Mouse (Mus musculus): ENCODE results near the gene Col28a1.

DNA sequence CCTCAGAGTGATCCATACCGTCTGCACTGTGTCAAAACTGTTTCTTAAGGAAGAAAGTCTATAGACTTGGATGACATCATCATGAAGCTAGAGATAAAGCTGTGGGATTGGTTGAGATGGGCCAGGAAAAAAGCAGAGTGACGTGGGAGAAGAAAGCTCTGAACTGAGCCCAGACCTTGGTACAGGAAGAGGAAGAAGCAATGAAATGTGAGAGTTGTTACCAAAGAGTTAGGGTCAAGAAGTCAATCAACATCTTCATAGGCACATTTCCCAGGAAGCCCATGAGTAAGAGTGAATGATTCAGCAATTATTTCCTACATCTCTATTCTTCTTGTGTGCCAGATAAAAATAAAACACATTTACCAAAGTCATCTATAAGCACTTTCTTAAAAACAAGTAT is 117.5 kb downstream of the Col28a1 start:
- no peak for TF ChIP-seq CTCF (IDR thresholded peaks at IDR 0.05; ENCODE audit: insufficient read depth, low read length)
- TF ChIP-seq POLR2A (IDR thresholded peaks at IDR 0.05; ENCODE audit: borderline replicate concordance, extremely low read depth, low read depth, low read length): no peak
